Mouse (Mus musculus) embryonic fibroblast, embryonic 13.5 days (primary cell): ENCODE data around the gene 1810055G02Rik. TPM values are rescaled to one million over a fixed set of nuclear protein-coding genes. Genes with fewer than 3 reads are reported as not detected.

Experiments used
- H3K27ac ChIP-seq: 2 replicates; pipeline ENCODE4 v1.5.1; 2012; ENCODE audit warnings: low read length, control low read depth, inconsistent platforms; ENCODE audit not compliant: insufficient read depth
- H3K4me1 ChIP-seq: 2 replicates; pipeline ENCODE4 v1.6.1; 2011; ENCODE audit warnings: low read length; ENCODE audit not compliant: control insufficient read depth, insufficient read depth
- H3K4me3 ChIP-seq: 2 replicates; pipeline ENCODE4 v1.5.1; 2011; ENCODE audit warnings: mild to moderate bottlenecking, control low read depth, low read length; ENCODE audit not compliant: insufficient read depth
- CTCF ChIP-seq: IDR thresholded peaks from 2 replicates; pipeline ENCODE4 v1.5.1; 2011; ENCODE audit warnings: mild to moderate bottlenecking, control low read depth, low read length, moderate library complexity, borderline replicate concordance; ENCODE audit not compliant: insufficient read depth
- POLR2A ChIP-seq: IDR thresholded peaks from 2 replicates; pipeline ENCODE4 v1.6.1; 2011; ENCODE audit warnings: low read depth, mild to moderate bottlenecking, control low read depth, low read length, moderate library complexity
- polyA plus RNA-seq: library from polyadenylated mRNA; stranded (reverse); fragments of >200 nt; gene quantifications from 2 replicates; pipeline ENCODE4 v1.2.4, GENCODE M21; 2011; ENCODE audit warnings: low read depth; ENCODE audit not compliant: missing spikeins, insufficient read length

Gene 1810055G02Rik
- polyA plus RNA-seq, 1 experiment = 53.5 TPM

GRCm38 (mm10) chr19:3709013-3709787, 1.1 kb downstream of the 1810055G02Rik start:
- Histone ChIP-seq H3K4me3 (peak overlapping the region; percentile 74), H3K4me1 (peaks cover 6% of the 10 kb centered on the region; the same call in 1 of the 2 replicates), H3K27ac (no peak overlapping the region; the same call in 1 of the 2 replicates)
- TF ChIP-seq POLR2A = no peak
- no peak for TF ChIP-seq CTCF

GRCm38 (mm10) chr19:3710436-3710835, 2.3 kb downstream of the 1810055G02Rik start:
- Histone ChIP-seq H3K4me1 (peaks cover 6% of the 10 kb centered on the region; the same call in 1 of the 2 replicates), H3K27ac (no peak overlapping the region), H3K4me3 (no peak overlapping the region)
- TF ChIP-seq POLR2A = no peak
- no peak for TF ChIP-seq CTCF

GRCm38 (mm10) chr19:3714381-3714780, 6.3 kb downstream of the 1810055G02Rik start:
- H3K4me1 ChIP-seq = peaks cover 6% of the 10 kb centered on the region; the same call in 1 of the 2 replicates
- H3K4me3 ChIP-seq = no peak overlapping the region
- no peak for TF ChIP-seq POLR2A
- no peak for TF ChIP-seq CTCF
- no peak overlapping the region for H3K27ac ChIP-seq

GRCm38 (mm10) chr19:3718481-3719361, 10.6 kb downstream of the 1810055G02Rik start:
- TF ChIP-seq CTCF = peak; percentile 48; the same call in 1 of the 2 replicates
- TF ChIP-seq POLR2A = no peak
- Histone ChIP-seq H3K27ac (no peak overlapping the region), H3K4me3 (no peak overlapping the region), H3K4me1 (no peaks in the 10 kb centered on the region)

- H3K4me3 ChIP-seq = no peak overlapping the region
- no peak overlapping the region for H3K27ac ChIP-seq
- H3K4me1 ChIP-seq = no peaks in the 10 kb centered on the region
- TF ChIP-seq POLR2A (no peak), CTCF (peak; percentile 35; the same call in 1 of the 2 replicates)
Observed at GRCm38 (mm10) chr19:3719362-3719891, 11.3 kb downstream of the 1810055G02Rik start.

- no peak for TF ChIP-seq POLR2A
- TF ChIP-seq CTCF = no peak
- no peak overlapping the region for H3K27ac ChIP-seq
- no peak overlapping the region for H3K4me3 ChIP-seq
- no peaks in the 10 kb centered on the region for H3K4me1 ChIP-seq
Observed at GRCm38 (mm10) chr19:3723170-3723569, 15.1 kb downstream of the 1810055G02Rik start.

GRCm38 (mm10) chr19:3723904-3724303, 15.8 kb downstream of the 1810055G02Rik start:
- Histone ChIP-seq H3K4me3 (no peak overlapping the region), H3K27ac (no peak overlapping the region), H3K4me1 (no peaks in the 10 kb centered on the region)
- TF ChIP-seq POLR2A = no peak
- no peak for TF ChIP-seq CTCF

GRCm38 (mm10) chr19:3724779-3725178, 16.7 kb downstream of the 1810055G02Rik start:
- TF ChIP-seq CTCF (peak; percentile 11; the same call in 1 of the 2 replicates), POLR2A (no peak)
- no peak overlapping the region for H3K4me3 ChIP-seq
- H3K27ac ChIP-seq = no peak overlapping the region
- no peaks in the 10 kb centered on the region for H3K4me1 ChIP-seq

GRCm38 (mm10) chr19:3728901-3729300, 20.8 kb downstream of the 1810055G02Rik start:
- TF ChIP-seq CTCF (no peak), POLR2A (no peak)
- no peak overlapping the region for H3K4me3 ChIP-seq
- H3K4me1 ChIP-seq = no peaks in the 10 kb centered on the region
- no peak overlapping the region for H3K27ac ChIP-seq
